8 mouse cellular contexts compared by ENCODE assay signal in genomic region chr3:103019462-103019861, GRCm38 (mm10). TPM values are rescaled to one million over a fixed set of nuclear protein-coding genes. Genes with fewer than 3 reads are reported as not detected.
DNase-seq lines count a peak whose midpoint lies in the region; ATAC-seq and TF ChIP-seq lines count a peak whose summit lies in the region.

No protein-coding gene starts in this region.

- 79% methylated on average over 2 of the region's 2 CpGs for WGBS in lung, postnatal 0 days
- WGBS in forebrain, embryonic 10.5 days = 92% methylated on average over 2 of the region's 2 CpGs
- 97% methylated on average over 2 of the region's 2 CpGs for WGBS in hindbrain, postnatal 0 days
- 95% methylated on average over 2 of the region's 2 CpGs for WGBS in midbrain, postnatal 0 days

- H3K27ac ChIP-seq in lung, postnatal 0 days (ENCODE audit: low read length) = peak overlapping the region; percentile 96
- H3K27ac ChIP-seq in forebrain, embryonic 10.5 days = peak overlapping the region; percentile 100
- H3K27ac ChIP-seq in hindbrain, postnatal 0 days = peak overlapping the region; percentile 95; the same call in 1 of the 2 replicates
- H3K27ac ChIP-seq in midbrain, postnatal 0 days (ENCODE audit: low read depth, low read length) = no peak overlapping the region

- no peaks in the 10 kb centered on the region for H3K27me3 ChIP-seq in lung, postnatal 0 days (replicated peaks; ENCODE audit: insufficient read depth, low read length)
- H3K27me3 ChIP-seq in forebrain, embryonic 10.5 days (ENCODE audit: poor library complexity, severe bottlenecking) = no peaks in the 10 kb centered on the region
- H3K27me3 ChIP-seq in hindbrain, postnatal 0 days (ENCODE audit: insufficient read depth, low read length) = no peaks in the 10 kb centered on the region
- no peaks in the 10 kb centered on the region for H3K27me3 ChIP-seq in midbrain, postnatal 0 days (ENCODE audit: insufficient read depth, low read length)

- no peak for ATAC-seq in lung, postnatal 0 days
- no peak for ATAC-seq in hindbrain, postnatal 0 days
- no peak for ATAC-seq in midbrain, postnatal 0 days (ENCODE audit: low FRiP score)
- ATAC-seq in activated CD4-positive, CD25-positive, alpha-beta regulatory T cell, adult 4 months = no peak

- H3K9ac ChIP-seq in lung, postnatal 0 days (replicated peaks; ENCODE audit: low read depth) = no peak overlapping the region
- H3K9ac ChIP-seq in hindbrain, postnatal 0 days (replicated peaks; ENCODE audit: low read length) = no peak overlapping the region
- no peak overlapping the region for H3K9ac ChIP-seq in midbrain, postnatal 0 days (replicated peaks; ENCODE audit: low read length, poor library complexity, severe bottlenecking)

- 0 out of 2 replicates have a peak, but pooled peaks have one; percentile 8 for TF ChIP-seq EP300 in lung, postnatal 0 days (IDR thresholded peaks at IDR 0.05)

- DNase-seq in lung, postnatal 0 days (ENCODE audit: low spot score) = no peak
- DNase-seq in lung, postnatal 4 days = no peak
- DNase-seq in forebrain, embryonic 10.5 days (ENCODE audit: extremely low spot score, low spot score) = no peak
- DNase-seq in hindbrain, postnatal 0 days (ENCODE audit: low spot score) = no peak
- DNase-seq in midbrain, postnatal 0 days (ENCODE audit: low spot score) = no peak
- no peak for DNase-seq in layer of hippocampus, adult 11-12 months (ENCODE audit: low spot score)
- DNase-seq in T-cell, adult 2 months (ENCODE audit: low spot score) = no peak

- peak overlapping the region; percentile 91; the same call in 1 of the 2 replicates for H3K4me3 ChIP-seq in lung, postnatal 0 days (ENCODE audit: low read depth, low read length)
- peak overlapping the region; percentile 94; the same call in 1 of the 2 replicates for H3K4me3 ChIP-seq in forebrain, embryonic 10.5 days
- H3K4me3 ChIP-seq in hindbrain, postnatal 0 days (ENCODE audit: low read length) = peak overlapping the region; percentile 85; the same call in 1 of the 2 replicates
- no peak overlapping the region for H3K4me3 ChIP-seq in midbrain, postnatal 0 days (ENCODE audit: low read depth, low read length)

- H3K9me3 ChIP-seq in lung, postnatal 0 days (ENCODE audit: low read length) = no peaks in the 10 kb centered on the region
- no peaks in the 10 kb centered on the region for H3K9me3 ChIP-seq in forebrain, embryonic 10.5 days
- no peaks in the 10 kb centered on the region for H3K9me3 ChIP-seq in hindbrain, postnatal 0 days (ENCODE audit: low read length)
- H3K9me3 ChIP-seq in midbrain, postnatal 0 days (ENCODE audit: low read length) = no peaks in the 10 kb centered on the region

- no peak for TF ChIP-seq CTCF in lung, postnatal 0 days (IDR thresholded peaks at IDR 0.05)
- TF ChIP-seq CTCF in hindbrain, postnatal 0 days (IDR thresholded peaks at IDR 0.05; ENCODE audit: low read depth) = no peak
- TF ChIP-seq CTCF in midbrain, postnatal 0 days (IDR thresholded peaks at IDR 0.05) = no peak

- peaks cover 10% of the 10 kb centered on the region; the same call in 1 of the 2 replicates for H3K4me1 ChIP-seq in lung, postnatal 0 days (ENCODE audit: insufficient read depth, low read depth, low read length)
- H3K4me1 ChIP-seq in forebrain, embryonic 10.5 days = peaks cover 15% of the 10 kb centered on the region
- H3K4me1 ChIP-seq in hindbrain, postnatal 0 days (ENCODE audit: insufficient read depth, low read length) = peaks cover 6% of the 10 kb centered on the region
- H3K4me1 ChIP-seq in midbrain, postnatal 0 days (ENCODE audit: insufficient read depth, low read length) = peaks cover 4% of the 10 kb centered on the region; the same call in 1 of the 2 replicates

- peak overlapping the region; percentile 23; the same call in 1 of the 2 replicates for H3K4me2 ChIP-seq in lung, postnatal 0 days (replicated peaks; ENCODE audit: low read depth, low read length)
- H3K4me2 ChIP-seq in hindbrain, postnatal 0 days (ENCODE audit: low read depth, low read length) = peak overlapping the region; percentile 55; the same call in 1 of the 2 replicates
- peak overlapping the region; percentile 43; the same call in 1 of the 2 replicates for H3K4me2 ChIP-seq in midbrain, postnatal 0 days (ENCODE audit: low read depth, low read length, poor library complexity, severe bottlenecking)

- H3K36me3 ChIP-seq in lung, postnatal 0 days (ENCODE audit: insufficient read depth, low read length) = no peaks in the 10 kb centered on the region
- peaks cover 5% of the 10 kb centered on the region; the same call in 1 of the 2 replicates for H3K36me3 ChIP-seq in forebrain, embryonic 10.5 days (replicated peaks)
- no peaks in the 10 kb centered on the region for H3K36me3 ChIP-seq in hindbrain, postnatal 0 days (ENCODE audit: insufficient read depth, low read length)
- H3K36me3 ChIP-seq in midbrain, postnatal 0 days (ENCODE audit: insufficient read depth, low read length) = no peaks in the 10 kb centered on the region

RNA-seq across cellular contexts. Expression of gene Csde1, which starts 0.8 kb away (rescaled TPM):
- polyA plus RNA-seq in lung, postnatal 0 days (2015; fragmentation: Nextera tagmentation; extraction: Ambion mirVana) = 167 and 191 TPM in 2 replicates
- 433 and 473 TPM in 2 replicates for polyA plus RNA-seq in forebrain, embryonic 10.5 days (2016; fragmentation: Nextera tagmentation; extraction: Ambion mirVana)
- 215 and 224 TPM in 2 replicates for total RNA-seq in hindbrain, postnatal 0 days (2014; rRNA removed)
- polyA plus RNA-seq in hindbrain, postnatal 0 days (2015; fragmentation: Nextera tagmentation; extraction: Ambion mirVana) = 277 TPM in 2 replicates
- total RNA-seq in midbrain, postnatal 0 days (2014; rRNA removed) = 222 and 287 TPM in 2 replicates
- polyA plus RNA-seq in midbrain, postnatal 0 days (2015; fragmentation: Nextera tagmentation; extraction: Ambion mirVana) = 256 and 287 TPM in 2 replicates
- polyA plus RNA-seq in activated CD4-positive, CD25-positive, alpha-beta regulatory T cell, adult 4 months (2017; shearing (Covaris generic)) = 100 to 1,000 TPM; 512 to 583 TPM

RNA-seq across cellular contexts. Expression of gene Sike1, which starts 24.0 kb away (rescaled TPM):
- 56.3 and 66.6 TPM in 2 replicates for polyA plus RNA-seq in lung, postnatal 0 days (2015; fragmentation: Nextera tagmentation; extraction: Ambion mirVana)
- 68.2 and 78.0 TPM in 2 replicates for polyA plus RNA-seq in forebrain, embryonic 10.5 days (2016; fragmentation: Nextera tagmentation; extraction: Ambion mirVana)
- total RNA-seq in hindbrain, postnatal 0 days (2014; rRNA removed) = 25.9 and 30.8 TPM in 2 replicates
- 43.5 and 45.7 TPM in 2 replicates for polyA plus RNA-seq in hindbrain, postnatal 0 days (2015; fragmentation: Nextera tagmentation; extraction: Ambion mirVana)
- 49.1 and 88.9 TPM in 2 replicates for total RNA-seq in midbrain, postnatal 0 days (2014; rRNA removed)
- 42.4 and 48.3 TPM in 2 replicates for polyA plus RNA-seq in midbrain, postnatal 0 days (2015; fragmentation: Nextera tagmentation; extraction: Ambion mirVana)
- 10 to 100 TPM; 70.8 to 84.2 TPM for polyA plus RNA-seq in activated CD4-positive, CD25-positive, alpha-beta regulatory T cell, adult 4 months (2017; shearing (Covaris generic))

RNA-seq across cellular contexts. Expression of gene Nras, which starts 38.6 kb away (rescaled TPM):
- polyA plus RNA-seq in lung, postnatal 0 days (2015; fragmentation: Nextera tagmentation; extraction: Ambion mirVana) = 48.0 and 53.6 TPM in 2 replicates
- polyA plus RNA-seq in forebrain, embryonic 10.5 days (2016; fragmentation: Nextera tagmentation; extraction: Ambion mirVana) = 162 and 163 TPM in 2 replicates
- 47.8 and 53.6 TPM in 2 replicates for total RNA-seq in hindbrain, postnatal 0 days (2014; rRNA removed)
- polyA plus RNA-seq in hindbrain, postnatal 0 days (2015; fragmentation: Nextera tagmentation; extraction: Ambion mirVana) = 67.1 and 73.7 TPM in 2 replicates
- total RNA-seq in midbrain, postnatal 0 days (2014; rRNA removed) = 51.3 and 60.3 TPM in 2 replicates
- polyA plus RNA-seq in midbrain, postnatal 0 days (2015; fragmentation: Nextera tagmentation; extraction: Ambion mirVana) = 60.3 and 67.9 TPM in 2 replicates
- polyA plus RNA-seq in activated CD4-positive, CD25-positive, alpha-beta regulatory T cell, adult 4 months (2017; shearing (Covaris generic)) = 100 to 1,000 TPM in 1 of 2 experiments, 10 to 100 TPM in 1; 96.1 to 112 TPM

RNA-seq across cellular contexts. Expression of gene Ampd1, which starts 54.4 kb away (rescaled TPM):
- polyA plus RNA-seq in lung, postnatal 0 days (2015; fragmentation: Nextera tagmentation; extraction: Ambion mirVana) = 0.44 and 0.45 TPM in 2 replicates
- not detected in 2 replicates for polyA plus RNA-seq in forebrain, embryonic 10.5 days (2016; fragmentation: Nextera tagmentation; extraction: Ambion mirVana)
- 0.07 and 2.6 TPM in 2 replicates for total RNA-seq in hindbrain, postnatal 0 days (2014; rRNA removed)
- polyA plus RNA-seq in hindbrain, postnatal 0 days (2015; fragmentation: Nextera tagmentation; extraction: Ambion mirVana) = not detected in 2 replicates
- total RNA-seq in midbrain, postnatal 0 days (2014; rRNA removed) = not detected in 2 replicates
- not detected in 2 replicates for polyA plus RNA-seq in midbrain, postnatal 0 days (2015; fragmentation: Nextera tagmentation; extraction: Ambion mirVana)
- polyA plus RNA-seq in activated CD4-positive, CD25-positive, alpha-beta regulatory T cell, adult 4 months (2017; shearing (Covaris generic)) = 1 to 10 TPM; 2.9 to 3.3 TPM

RNA-seq across cellular contexts. Expression of gene Nr1h5, which starts 55.5 kb away (rescaled TPM):
- 0.06 TPM in 1 of 2 replicates, not detected in the other for polyA plus RNA-seq in lung, postnatal 0 days (2015; fragmentation: Nextera tagmentation; extraction: Ambion mirVana)
- polyA plus RNA-seq in forebrain, embryonic 10.5 days (2016; fragmentation: Nextera tagmentation; extraction: Ambion mirVana) = 0.07 and 0.11 TPM in 2 replicates
- total RNA-seq in hindbrain, postnatal 0 days (2014; rRNA removed) = not detected in 2 replicates
- polyA plus RNA-seq in hindbrain, postnatal 0 days (2015; fragmentation: Nextera tagmentation; extraction: Ambion mirVana) = not detected in 2 replicates
- total RNA-seq in midbrain, postnatal 0 days (2014; rRNA removed) = not detected in 2 replicates
- polyA plus RNA-seq in midbrain, postnatal 0 days (2015; fragmentation: Nextera tagmentation; extraction: Ambion mirVana) = 0.07 and 0.19 TPM in 2 replicates
- polyA plus RNA-seq in activated CD4-positive, CD25-positive, alpha-beta regulatory T cell, adult 4 months (2017; shearing (Covaris generic)) = not detected
